Mouse (Mus musculus): Measurements from ENCODE around the gene Olfr1052.
"Not testable (repeated sequence)": the region's sequence is repeated elsewhere in the genome, so short reads cannot be mapped to it uniquely, and the experiment has no call there.

Olfr1052 gene

GRCm38 (mm10) chr2:86292155-86292554, at the start of gene Olfr1052:
TSS of gene Olfr1052 (plus strand) at chr2:86292455.
- ChIA-PET CTCF (no interaction called here), POLR2A (no interaction called here)

GRCm38 (mm10) chr2:86258228-86258627, 34.0 kb upstream of the Olfr1052 start, which contains the start of gene Olfr1049:
TSS of gene Olfr1049 (minus strand) at chr2:86258328.
- CTCF ChIA-PET, POLR2A ChIA-PET: not testable (repeated sequence)

- POLR2A ChIA-PET, CTCF ChIA-PET: not testable (repeated sequence)
Observed at GRCm38 (mm10) chr2:86278988-86279387, 13.3 kb upstream of the Olfr1052 start, which contains the start of gene Olfr1051. TSS of gene Olfr1051 (minus strand) at chr2:86279088.

DNA sequence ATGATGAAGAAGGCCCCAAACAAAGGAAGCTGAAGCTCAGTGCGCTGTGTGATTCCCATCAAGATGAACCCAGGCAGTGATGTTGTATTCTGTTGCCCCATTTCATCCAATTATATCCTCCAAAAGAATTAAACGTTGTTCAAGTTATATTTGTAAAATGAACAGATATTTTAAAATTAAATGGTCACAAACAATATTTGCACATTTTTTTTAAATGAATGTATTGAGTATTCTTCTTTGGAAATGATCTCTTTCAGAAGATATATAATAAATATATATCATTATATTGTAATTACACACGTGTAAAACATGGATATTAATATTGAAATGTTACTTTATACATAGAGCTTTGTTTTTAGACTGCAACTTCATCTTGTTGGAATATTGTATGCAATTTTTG, 22.9 kb downstream of the Olfr1052 start, which contains the start of gene Olfr1053:
Olfr1053 (minus strand) TSS at position 101 of the 400 bp plus-strand sequence.
- ChIA-PET CTCF (no interaction called here), POLR2A (no interaction called here)

GRCm38 (mm10) chr2:86335333-86335732, 43.1 kb downstream of the Olfr1052 start, which contains the start of gene Olfr1054:
TSS of gene Olfr1054 (minus strand) at chr2:86335433.
- POLR2A ChIA-PET: no interaction called here
- CTCF ChIA-PET: no interaction called here

All from embryonic stem cell, embryonic (primary cell).